Mouse (Mus musculus) cerebellum, adult 8-10 months (tissue): ENCODE measurements around the gene Txndc9.

ENCODE experiments used
- DNase-seq: peaks from one replicate; pipeline ENCODE4 v3.0.0; 2022

Gene Txndc9

GRCm38 (mm10) chr1:37968746-37969145, 28.9 kb downstream of the Txndc9 start:
- DNase-seq, result no peak

DNA sequence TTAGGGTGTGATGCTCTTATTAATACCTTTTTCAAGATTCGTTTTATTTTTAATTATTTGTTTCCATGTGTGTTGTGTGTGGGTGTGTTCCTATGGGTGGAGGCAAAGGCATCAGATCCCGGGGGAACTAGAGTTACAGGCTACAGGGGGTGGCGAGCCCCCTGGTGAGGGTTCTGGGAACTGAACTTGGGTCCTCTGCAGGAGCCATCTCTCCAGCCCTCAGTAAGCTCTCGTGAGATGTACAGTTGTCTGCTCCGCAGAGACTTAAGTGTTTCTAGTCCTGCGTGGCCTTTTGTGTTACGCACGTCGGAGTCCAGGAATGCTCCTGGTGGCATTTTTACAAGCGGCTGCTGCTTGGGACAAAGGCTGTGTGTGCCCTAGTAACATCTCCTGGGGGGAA, 32.1 kb downstream of the Txndc9 start:
- DNase-seq, result no peak

DNA sequence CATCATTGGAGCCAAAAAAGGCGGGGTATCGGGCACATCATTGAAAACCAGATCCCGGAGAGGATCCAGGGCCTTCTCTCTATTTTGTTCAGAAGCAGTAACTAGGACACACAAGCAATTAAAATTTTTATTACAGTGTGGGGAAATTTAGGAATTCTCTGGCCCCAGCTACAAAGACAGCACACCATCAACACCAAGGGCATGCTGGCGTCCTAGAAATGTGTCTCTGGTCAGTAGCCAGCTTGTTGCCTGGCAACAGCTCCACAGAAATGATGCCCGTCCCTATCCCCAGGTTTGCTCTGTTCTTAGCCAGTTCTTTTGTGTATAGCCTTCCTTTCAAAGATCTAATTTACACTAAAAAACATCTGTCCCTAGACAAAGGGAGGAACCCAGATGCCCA, 38.2 kb downstream of the Txndc9 start:
- peak; percentile 1 for DNase-seq

- DNase-seq, result no peak
Observed at GRCm38 (mm10) chr1:37958516-37958915, 39.2 kb downstream of the Txndc9 start.

GRCm38 (mm10) chr1:37957659-37958058, 40.0 kb downstream of the Txndc9 start, which contains the start of gene Lyg1:
Gene Lyg1, minus strand, starts transcription at chr1:37957759.
- DNase-seq, result no peak

DNA sequence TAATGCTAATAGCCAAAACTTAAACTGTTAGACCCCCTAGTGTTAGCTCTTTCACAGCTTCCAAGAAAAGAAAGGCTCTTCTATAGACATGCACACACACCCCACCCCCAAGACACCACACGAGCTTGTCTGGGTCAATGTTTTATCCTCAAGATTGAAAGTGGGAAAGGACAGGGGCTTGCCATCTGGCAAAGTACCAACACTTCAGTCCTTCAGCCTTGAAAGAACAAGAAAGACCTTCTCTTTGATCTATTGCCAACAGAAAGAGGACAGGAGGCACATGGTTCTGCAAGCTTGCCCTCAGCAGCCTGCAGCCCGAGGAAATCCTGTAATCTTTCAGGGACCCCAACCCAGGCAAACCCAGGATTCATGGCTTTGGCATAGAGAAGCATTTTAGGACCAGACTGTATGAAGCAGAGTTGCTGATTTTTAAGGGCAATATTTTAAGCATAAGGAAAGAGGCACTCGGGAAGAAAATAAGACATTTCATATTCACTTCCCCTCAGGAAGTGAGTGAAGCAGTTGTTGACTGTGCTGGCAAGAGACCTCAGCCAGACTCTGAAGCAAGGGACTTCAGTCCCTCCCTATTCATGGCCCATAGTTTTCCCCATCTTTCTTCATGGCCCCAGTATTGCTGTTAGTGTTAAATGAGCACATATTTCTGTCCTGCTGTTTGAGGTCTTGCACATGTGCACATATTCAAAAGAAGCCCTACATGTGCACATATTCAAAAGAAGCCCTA, 40.8 kb downstream of the Txndc9 start:
- DNase-seq, result no peak

- DNase-seq, result no peak
Observed at GRCm38 (mm10) chr1:37955251-37955650, 42.4 kb downstream of the Txndc9 start.

- no peak for DNase-seq
Observed at GRCm38 (mm10) chr1:37954786-37955185, 42.9 kb downstream of the Txndc9 start.

DNA sequence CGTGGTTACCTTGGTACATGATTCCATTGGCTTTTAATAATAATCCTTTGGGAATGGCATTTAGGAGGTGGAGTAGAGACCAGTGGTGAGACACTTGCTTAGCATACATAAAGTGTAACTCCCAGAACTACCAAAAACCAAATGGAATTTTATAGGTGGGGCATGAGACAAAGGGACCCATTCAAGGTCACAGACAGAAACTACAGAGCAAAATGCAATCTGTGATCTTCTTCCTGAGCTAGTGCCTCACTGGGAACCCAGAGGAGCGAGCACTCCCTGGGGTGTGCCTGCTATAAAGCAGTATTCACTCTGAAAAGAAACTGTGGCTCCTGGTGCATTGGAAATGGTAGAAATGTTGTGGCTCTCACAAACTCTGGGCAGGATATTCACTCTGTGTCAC, 48.8 kb downstream of the Txndc9 start:
- DNase-seq, result no peak
